Mouse (Mus musculus) spleen, postnatal 14 days (tissue): ENCODE measurements at regions not wholly inside any gene's neighbourhood (a gene's known extent, or its start where the extent isn't known, plus 50 kb on each side); places are given as distances from the start of the nearest gene placed in this dataset.

Source experiments
- DNase-seq, 2 experiments: peaks; one replicate each; pipeline ENCODE4 v3.0.0; 2021 to 2022; ENCODE audit warnings: low spot score in 2 of 2

- no peak for DNase-seq
These were observed 83.0 kb upstream of the Otos start for GRCm38 (mm10) chr1:92731353-92732282.

DNA sequence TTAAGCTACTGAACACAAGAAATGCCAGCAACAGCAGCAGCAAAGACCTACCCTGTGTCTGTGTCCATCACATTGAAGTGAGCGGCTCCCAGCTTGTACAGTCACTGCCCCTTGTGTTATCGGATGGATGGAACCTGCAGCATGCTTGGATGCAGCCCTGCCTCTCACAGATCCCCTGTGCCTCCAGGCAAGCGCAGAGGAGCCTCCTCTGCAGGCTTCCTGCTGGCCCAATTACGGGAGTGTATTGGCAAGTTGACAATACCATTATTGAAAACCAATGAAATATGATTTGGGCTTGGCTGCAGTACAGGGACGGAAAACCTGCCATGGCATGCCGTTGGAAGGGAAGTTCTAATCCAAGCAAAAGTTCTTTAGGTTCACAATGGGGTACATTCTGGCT, 81.9 kb upstream of the Otos start:
- no peak for DNase-seq

DNA sequence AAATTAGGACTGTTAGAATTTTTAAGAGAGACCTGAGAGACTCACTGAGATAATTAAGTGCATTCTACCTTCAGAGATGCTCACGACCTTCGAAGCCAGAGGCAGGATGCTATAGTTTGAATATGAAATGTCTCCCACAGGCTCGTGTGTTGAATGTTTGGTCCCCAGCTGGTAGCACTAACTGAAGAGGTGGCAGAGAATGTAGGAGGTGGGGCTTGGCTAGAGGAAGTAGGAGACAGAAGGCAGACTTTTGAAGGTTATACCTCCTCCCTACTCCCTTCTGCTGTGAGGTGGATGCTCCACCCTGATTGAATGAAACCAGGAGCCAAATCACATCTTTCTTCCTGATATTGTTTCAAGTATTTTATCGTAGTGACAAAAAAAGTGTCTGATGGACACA, 79.3 kb upstream of the Otos start:
- DNase-seq, result no peak

GRCm38 (mm10) chr1:92727371-92727770, 78.7 kb upstream of the Otos start:
- DNase-seq, result no peak

DNA sequence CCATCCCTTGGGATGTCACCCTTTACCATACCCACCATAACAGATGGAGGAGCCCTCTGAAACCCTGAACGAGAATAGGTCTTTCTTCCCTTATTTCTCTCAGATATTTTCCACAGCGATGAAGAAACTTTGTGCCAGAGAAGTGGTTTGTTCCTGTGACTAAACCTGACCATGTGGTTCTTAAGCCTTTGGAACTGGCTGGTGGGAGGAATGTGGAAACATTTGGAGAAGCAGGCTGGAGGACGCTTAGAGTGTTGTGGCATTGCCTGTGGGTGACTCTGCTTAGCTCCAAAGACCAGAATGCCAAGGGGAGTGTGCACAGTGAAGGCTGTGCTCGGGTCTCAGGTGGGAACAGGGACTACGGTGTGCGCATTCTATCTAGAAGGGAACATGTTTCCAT, 77.7 kb upstream of the Otos start:
- DNase-seq, result no peak

GRCm38 (mm10) chr1:92724135-92724534, 75.5 kb upstream of the Otos start:
- DNase-seq, result no peak

GRCm38 (mm10) chr1:92720567-92720966, 71.9 kb upstream of the Otos start:
- no peak for DNase-seq

GRCm38 (mm10) chr1:92719864-92720263, 71.2 kb upstream of the Otos start:
- DNase-seq, result no peak

DNA sequence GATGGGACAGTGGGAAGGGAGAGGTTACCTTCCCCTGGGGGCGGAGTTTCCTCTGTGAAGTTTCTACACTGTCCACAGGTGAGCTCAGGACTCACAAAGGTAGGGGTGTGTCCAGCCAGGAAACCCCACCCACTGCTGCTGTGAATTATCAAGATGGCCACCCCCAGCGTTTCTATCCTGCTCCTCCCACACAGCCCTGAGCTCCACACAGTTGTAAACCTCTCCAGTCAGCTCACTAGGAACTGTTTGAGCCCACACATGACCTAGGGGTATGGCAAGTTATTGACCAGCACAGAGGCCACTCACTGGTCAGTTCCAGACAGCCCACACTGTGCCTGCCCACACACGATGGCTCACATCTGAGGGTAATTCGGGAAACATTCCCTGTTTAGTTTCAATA, 69.5 kb upstream of the Otos start:
- no peak for DNase-seq

DNA sequence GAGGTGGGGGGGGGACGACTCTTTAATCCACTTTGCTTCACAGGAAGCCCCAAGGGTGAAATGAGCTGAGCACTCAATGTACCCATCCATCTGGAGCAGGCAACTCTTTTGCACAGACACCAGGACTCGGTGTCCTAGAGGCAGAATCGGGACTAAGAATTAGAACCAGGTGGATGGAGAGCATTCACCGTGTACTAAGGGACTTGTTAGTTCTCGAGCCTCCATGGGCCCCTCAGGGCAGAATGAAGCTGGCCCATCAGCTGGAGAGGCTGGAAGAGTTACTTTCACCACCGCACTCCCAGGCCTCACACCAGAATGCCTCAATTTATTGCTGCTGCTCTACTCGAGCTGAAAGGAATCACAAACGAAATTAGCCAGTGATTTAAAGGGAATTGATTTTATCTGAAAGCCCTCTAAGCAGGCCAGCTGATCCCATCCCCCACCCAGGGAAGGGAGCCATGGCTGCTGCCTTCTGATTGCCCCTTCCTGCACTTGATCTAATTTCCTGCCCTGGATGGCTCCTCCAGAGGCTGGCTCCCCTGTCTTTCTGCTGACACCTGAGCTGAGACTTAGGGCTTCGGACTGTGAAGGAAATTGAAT, 66.2 kb upstream of the Otos start:
- DNase-seq, result no peak

GRCm38 (mm10) chr1:92712366-92712765, 63.7 kb upstream of the Otos start:
- no peak for DNase-seq

GRCm38 (mm10) chr1:92710321-92710839, 61.7 kb upstream of the Otos start:
- DNase-seq, result no peak

DNA sequence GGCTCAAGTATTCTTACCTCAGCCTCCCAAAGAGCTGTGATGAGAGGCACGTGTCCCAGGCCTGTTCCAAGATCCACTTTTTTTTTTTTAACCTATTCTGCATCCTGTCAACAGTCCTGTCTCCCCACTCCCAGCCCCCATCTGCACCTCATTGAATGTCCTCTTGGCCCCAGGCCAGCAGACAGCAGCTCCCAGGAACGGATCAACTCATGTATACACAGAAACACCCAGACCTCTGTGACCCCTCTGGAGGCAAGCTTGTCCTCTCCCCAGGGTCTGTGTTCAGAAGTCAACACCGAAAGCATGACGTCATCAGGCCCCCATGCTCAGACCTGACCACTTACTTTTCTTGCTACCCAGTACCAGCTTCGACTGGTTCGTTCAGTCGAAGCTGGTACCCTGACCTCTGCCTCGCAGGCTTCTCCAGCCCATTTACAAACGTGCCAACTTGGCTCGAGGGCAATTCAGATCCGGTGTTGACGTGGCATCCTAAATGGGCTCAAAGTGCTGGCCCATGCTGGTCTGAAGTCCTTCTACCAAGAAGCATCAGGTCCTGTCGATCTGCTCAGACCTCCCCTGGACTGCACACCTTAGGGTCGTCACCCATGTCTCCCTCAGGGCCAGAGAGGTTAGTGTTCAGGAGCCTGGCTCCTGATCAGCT, 60.7 kb upstream of the Otos start:
- DNase-seq, result no peak

GRCm38 (mm10) chr1:92707917-92708897, 59.6 kb upstream of the Otos start:
- no peak for DNase-seq

- no peak for DNase-seq
These were observed 58.8 kb upstream of the Otos start for GRCm38 (mm10) chr1:92707441-92707840.

GRCm38 (mm10) chr1:92703903-92704302, 55.3 kb upstream of the Otos start:
- no peak for DNase-seq

DNA sequence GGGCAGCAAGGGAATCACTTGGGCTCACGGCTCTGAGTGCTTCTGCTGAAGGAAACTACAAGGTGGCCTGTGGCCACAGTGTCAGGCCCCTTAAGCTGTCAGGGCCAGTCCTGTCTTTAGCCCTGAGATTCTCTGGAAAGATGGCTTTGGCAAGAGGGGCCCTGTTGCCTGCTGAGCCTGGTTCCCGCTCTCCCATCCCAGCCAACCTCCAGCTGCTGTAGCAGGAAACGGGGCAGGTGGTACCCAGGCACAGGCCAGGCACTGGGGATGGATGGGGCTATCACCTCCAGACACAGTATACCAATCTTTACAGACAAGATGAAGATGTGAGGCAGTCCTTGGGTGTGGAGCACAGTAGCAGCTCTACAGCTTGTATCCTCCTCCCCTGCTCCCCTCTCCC, 54.6 kb upstream of the Otos start:
- DNase-seq, result no peak

GRCm38 (mm10) chr1:92700107-92700506, 51.5 kb upstream of the Otos start:
- no peak for DNase-seq

- no peak for DNase-seq
These were observed 51.1 kb upstream of the Otos start for GRCm38 (mm10) chr1:92699697-92700096.

DNA sequence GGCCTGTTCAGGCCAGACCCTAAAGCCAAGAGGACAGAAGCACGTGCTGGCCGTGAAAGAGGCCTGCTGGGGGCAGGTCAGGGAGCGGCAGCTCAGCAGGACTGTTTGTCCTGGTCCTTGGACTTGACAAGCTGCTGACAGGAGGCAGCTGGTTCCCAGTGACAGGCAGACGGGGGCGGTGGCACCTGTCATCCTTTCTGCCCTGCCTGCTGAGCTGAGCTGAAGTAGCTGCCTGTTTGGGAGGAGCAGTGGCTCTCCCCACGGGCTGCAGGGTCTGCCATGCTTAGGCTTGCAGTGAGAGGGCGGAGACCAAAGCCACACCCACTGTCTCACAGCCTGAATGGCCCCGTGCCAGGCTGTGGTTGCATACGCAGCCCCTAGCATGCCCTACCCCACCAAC, 50.4 kb upstream of the Otos start:
- DNase-seq, result peak in 1 of 2 experiments; percentile 24

DNA sequence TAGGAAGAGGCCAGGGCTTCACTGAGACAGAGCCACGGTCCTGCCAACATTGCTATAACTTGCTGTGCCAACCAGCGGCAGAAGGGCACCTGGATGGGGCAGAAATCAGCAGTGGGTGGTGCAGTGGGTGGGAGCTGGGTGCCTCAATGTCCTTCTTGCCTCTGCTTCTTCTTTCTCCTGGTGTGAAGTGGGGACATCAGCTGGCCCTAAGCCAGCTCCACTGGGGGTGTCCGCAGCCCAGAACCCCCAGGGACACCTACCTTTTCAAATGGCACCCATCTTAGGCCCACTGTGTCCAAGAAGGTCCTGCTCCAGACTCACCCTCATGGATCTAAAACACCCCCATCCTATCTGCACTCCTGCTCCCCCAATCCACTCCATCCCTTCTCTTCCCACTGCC, 49.9 kb upstream of the Otos start:
- no peak for DNase-seq
